Mouse (Mus musculus) hindbrain, embryonic 16.5 days (tissue): ENCODE data around the gene Thnsl2. TPM values are rescaled to one million over a fixed set of nuclear protein-coding genes. Genes with fewer than 3 reads are reported as not detected.

Source experiments
- ATAC-seq: fragments of 200-750 bp; cut with Nextera tagmentation; 2 replicates; pipeline ENCODE4 v1.8.0; 2017; ENCODE audit warnings: moderate TSS enrichment, moderate library complexity
- H3K27ac ChIP-seq: fragments of 300-500 bp; sonication (generic); 2 replicates; pipeline ENCODE4 v1.5.1; 2014; ENCODE audit warnings: low read depth, mild to moderate bottlenecking, control low read depth, low read length, moderate library complexity
- H3K27me3 ChIP-seq: fragments of 300-500 bp; sonication (generic); replicated peaks from 2 replicates; pipeline ENCODE4 v1.6.1; 2014; ENCODE audit warnings: low read length; ENCODE audit not compliant: control insufficient read depth, insufficient read depth
- H3K36me3 ChIP-seq: fragments of 300-500 bp; sonication (generic); 2 replicates; pipeline ENCODE4 v1.6.1; 2014; ENCODE audit warnings: mild to moderate bottlenecking, low read length, moderate library complexity, mixed read lengths; ENCODE audit not compliant: control insufficient read depth, insufficient read depth
- H3K4me1 ChIP-seq: fragments of 300-500 bp; sonication (generic); 2 replicates; pipeline ENCODE4 v1.6.1; 2014; ENCODE audit warnings: low read depth, low read length; ENCODE audit not compliant: control insufficient read depth, insufficient read depth
- H3K4me2 ChIP-seq: fragments of 300-500 bp; sonication (generic); 2 replicates; pipeline ENCODE4 v1.6.1; 2014; ENCODE audit warnings: mild to moderate bottlenecking, low read length, control low read depth, moderate library complexity
- H3K4me3 ChIP-seq: fragments of 300-500 bp; sonication (generic); 2 replicates; pipeline ENCODE4 v1.5.1; 2014; ENCODE audit warnings: mild to moderate bottlenecking, low read length, control low read depth, moderate library complexity
- H3K9ac ChIP-seq: fragments of 300-500 bp; sonication (generic); 2 replicates; pipeline ENCODE4 v1.6.1; 2014; ENCODE audit warnings: low read depth, mild to moderate bottlenecking, control low read depth, low read length, moderate library complexity
- H3K9me3 ChIP-seq: fragments of 300-500 bp; sonication (generic); 2 replicates; pipeline ENCODE4 v1.6.1; 2014; ENCODE audit warnings: mild to moderate bottlenecking, low read length, moderate library complexity; ENCODE audit not compliant: control insufficient read depth
- WGBS: fragments of 180-500 bp; shearing (Covaris S2); extraction: QIAGEN DNeasy Blood & Tissue Kit; methylation state at CpG from one replicate; pipeline ENCODE4 v1.1.7; 2014; 5-methylcytosine and 5-hydroxymethylcytosine counted together
- polyA plus RNA-seq: library from polyadenylated mRNA; unstranded; fragments of >200 nt; fragmentation: Nextera tagmentation; extraction: Ambion mirVana; gene quantifications from 2 replicates; pipeline ENCODE4 v1.2.1, GENCODE M21; 2015

Thnsl2 gene
- polyA plus RNA-seq: 6.3 and 6.5 TPM in 2 replicates

DNA sequence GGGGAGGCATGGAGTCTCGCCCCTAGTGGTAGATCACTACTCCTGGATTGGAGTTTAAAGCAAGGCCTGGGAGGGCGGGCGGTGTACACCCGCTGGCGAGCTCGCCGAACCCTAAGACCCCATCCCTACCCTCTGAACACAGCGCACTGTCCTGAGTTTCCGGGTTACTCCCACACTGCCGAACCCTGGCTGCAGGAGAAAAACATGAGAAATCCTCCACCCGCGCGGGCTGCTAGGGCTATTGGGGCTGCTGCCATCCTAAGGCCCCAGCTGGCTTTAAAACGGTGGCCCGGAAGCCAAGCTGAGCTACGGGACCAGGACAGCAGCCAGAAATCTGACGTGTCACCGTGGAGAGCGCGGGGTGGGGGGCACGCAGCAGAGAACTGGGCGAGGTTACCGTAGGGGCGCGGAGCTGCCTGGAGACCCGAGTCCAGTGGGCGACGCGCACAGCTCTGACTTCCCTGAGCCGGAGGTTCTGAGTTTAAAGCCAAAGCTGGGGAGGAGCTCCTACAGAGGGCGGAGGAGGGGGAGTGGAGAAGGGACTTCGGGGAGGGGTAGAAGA lies at the start of gene Thnsl2:
Gene Thnsl2 (minus strand): TSS at position 546 of the 562 bp plus-strand sequence.
- Histone ChIP-seq H3K36me3 (no peaks in the 10 kb centered on the region), H3K4me2 (peak within 1 kb of the TSS; percentile 69), H3K4me1 (peaks cover 5% of the 10 kb centered on the region), H3K9ac (peak within 1 kb of the TSS; percentile 83), H3K4me3 (peak within 1 kb of the TSS; percentile 66), H3K9me3 (no peaks in the 10 kb centered on the region; the same call in 1 of the 2 replicates), H3K27ac (peak within 1 kb of the TSS; percentile 78), H3K27me3 (no peaks in the 10 kb centered on the region)
- WGBS: under 1% methylated on average over 32 of the region's 32 CpGs
- ATAC-seq: peak; percentile 92

DNA sequence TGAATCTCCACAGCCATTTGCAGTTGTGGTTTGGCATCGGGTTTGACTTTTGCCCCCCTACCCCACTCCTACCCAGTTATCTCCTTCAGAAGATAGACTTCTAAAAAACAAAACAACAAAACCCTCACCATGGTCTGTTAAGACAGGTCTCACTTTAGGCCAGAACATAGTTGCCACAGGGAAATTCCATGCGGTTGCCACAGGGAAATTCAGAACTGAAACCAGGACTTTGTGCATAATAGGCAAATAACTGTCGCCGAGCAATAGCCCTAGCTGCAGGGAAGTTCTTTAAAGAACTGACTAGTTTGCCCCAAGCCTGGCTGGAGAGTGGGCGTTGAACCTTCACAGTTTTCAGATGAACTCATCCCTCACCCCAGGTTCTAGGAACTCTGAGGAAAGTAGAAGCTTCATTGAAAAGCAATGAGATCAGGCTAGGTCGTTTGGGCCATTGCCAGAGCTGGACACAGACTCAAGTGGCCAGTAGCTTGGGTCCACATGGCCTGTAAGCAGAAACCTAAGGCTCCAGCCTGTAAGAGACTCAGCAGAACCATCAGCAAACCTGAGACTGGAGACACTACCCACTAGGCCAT lies 49.0 kb upstream of the Thnsl2 start:
- Histone ChIP-seq H3K4me3 (no peak overlapping the region), H3K27me3 (no peaks in the 10 kb centered on the region), H3K9ac (no peak overlapping the region), H3K36me3 (no peaks in the 10 kb centered on the region), H3K4me1 (no peaks in the 10 kb centered on the region), H3K9me3 (no peaks in the 10 kb centered on the region), H3K27ac (no peak overlapping the region), H3K4me2 (no peak overlapping the region)
- no peak for ATAC-seq
- 80% methylated on average over 6 of the region's 6 CpGs for WGBS

DNA sequence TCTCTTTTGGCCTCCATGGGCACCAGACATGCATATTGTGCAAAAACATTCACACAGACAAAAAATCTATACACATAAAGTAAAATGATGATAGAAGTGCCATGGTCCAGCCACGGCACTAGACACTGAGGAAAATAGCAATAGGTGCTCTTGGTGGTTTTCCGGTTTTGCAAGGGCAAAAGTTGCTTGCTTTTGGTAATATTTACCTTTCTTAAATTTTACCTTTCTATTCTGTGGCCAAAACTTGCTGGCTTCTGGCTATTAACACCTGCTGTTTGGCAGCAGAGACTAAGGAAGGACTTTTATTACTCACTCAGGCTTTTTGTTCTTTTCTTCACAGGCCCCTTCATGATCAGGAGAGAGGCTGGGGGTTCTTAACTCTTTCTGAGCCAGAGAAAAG lies 46.3 kb upstream of the Thnsl2 start:
- no peaks in the 10 kb centered on the region for H3K4me1 ChIP-seq
- no peaks in the 10 kb centered on the region for H3K9me3 ChIP-seq
- H3K4me3 ChIP-seq: no peak overlapping the region
- no peak overlapping the region for H3K9ac ChIP-seq
- 94% methylated on average over 2 of the region's 2 CpGs for WGBS
- H3K36me3 ChIP-seq: no peaks in the 10 kb centered on the region
- no peak overlapping the region for H3K4me2 ChIP-seq
- H3K27ac ChIP-seq: no peak overlapping the region
- no peak for ATAC-seq
- no peaks in the 10 kb centered on the region for H3K27me3 ChIP-seq

DNA sequence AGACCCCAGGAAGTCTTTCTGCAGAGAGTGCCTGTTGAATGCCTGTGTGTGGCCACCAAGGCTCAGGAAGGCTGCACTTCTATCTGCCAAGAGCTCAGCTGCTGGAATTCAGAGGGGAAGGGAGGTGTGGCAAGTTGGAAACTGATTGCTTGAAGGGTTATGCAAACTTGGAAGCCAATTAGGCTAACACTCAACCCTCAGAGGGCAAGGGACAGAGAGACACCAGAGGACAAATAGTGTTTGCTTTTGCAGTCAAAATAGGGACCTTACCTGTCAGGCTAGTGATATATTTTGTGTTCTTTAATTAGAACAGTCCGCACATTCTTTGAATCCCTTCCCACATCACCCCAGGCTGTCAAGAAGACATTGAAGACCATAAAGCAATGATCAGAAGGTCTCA lies 45.3 kb upstream of the Thnsl2 start:
- Histone ChIP-seq H3K9me3 (no peaks in the 10 kb centered on the region), H3K4me1 (no peaks in the 10 kb centered on the region), H3K4me2 (no peak overlapping the region), H3K36me3 (no peaks in the 10 kb centered on the region), H3K27me3 (no peaks in the 10 kb centered on the region), H3K27ac (no peak overlapping the region), H3K4me3 (no peak overlapping the region), H3K9ac (no peak overlapping the region)
- 81% methylated on average over 1 of the region's 1 CpGs for WGBS
- no peak for ATAC-seq

DNA sequence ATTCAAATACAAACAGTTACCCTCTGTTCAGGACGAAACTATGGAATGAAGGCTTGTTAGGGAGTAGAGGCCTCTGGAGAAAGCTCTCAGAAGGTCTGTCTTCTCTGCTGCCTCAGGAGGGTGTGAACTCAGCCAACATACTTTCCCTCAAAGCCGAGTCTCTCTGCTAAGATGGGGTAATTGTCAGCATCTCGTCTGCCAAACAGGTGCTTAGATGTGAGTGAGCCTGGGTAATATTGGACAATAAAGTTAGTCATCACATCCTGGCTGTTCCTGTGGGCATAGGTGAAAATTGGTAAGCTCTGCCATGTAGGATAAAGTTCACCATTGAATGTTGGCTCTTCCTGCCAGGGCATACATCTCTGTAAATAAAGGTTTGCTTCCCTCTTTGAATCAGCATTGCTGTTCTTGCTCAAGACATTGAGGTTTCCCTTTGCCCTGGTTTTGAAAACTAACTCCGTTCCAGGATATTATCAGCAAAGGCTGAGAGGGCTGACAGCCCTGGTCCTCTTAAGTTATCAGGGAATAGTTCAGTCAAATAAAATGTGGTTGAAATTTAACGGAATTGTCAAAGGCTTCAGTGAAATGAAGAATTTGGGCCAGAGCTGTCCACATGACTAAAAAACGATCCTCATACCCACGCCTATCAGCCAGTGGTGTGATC lies 40.8 kb upstream of the Thnsl2 start:
- no peak for ATAC-seq
- no peaks in the 10 kb centered on the region for H3K9me3 ChIP-seq
- no peak overlapping the region for H3K9ac ChIP-seq
- H3K4me2 ChIP-seq: no peak overlapping the region
- H3K36me3 ChIP-seq: no peaks in the 10 kb centered on the region
- 91% methylated on average over 7 of the region's 7 CpGs for WGBS
- H3K4me1 ChIP-seq: no peaks in the 10 kb centered on the region
- H3K27me3 ChIP-seq: no peaks in the 10 kb centered on the region
- no peak overlapping the region for H3K4me3 ChIP-seq
- no peak overlapping the region for H3K27ac ChIP-seq

DNA sequence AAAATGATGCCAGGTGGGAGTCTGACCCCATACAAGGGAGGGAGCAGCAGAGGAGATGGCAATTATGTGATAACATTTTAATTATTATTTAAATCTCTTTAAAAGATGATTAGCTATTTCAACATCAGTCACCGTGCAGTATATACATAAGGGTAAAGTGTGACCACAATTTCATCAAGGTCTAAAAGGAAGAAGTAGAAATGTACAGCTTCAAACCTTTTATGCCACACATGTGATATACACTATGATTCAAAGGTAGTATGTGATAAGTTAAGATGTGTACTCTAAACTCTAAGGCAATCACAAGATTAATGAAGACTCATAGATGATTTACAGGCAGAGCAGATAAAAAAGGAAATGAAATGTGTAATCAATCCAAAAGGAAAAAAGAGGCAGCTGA lies 36.4 kb upstream of the Thnsl2 start:
- Histone ChIP-seq H3K9ac (no peak overlapping the region), H3K4me2 (no peak overlapping the region), H3K27ac (no peak overlapping the region), H3K36me3 (no peaks in the 10 kb centered on the region), H3K27me3 (no peaks in the 10 kb centered on the region), H3K9me3 (no peaks in the 10 kb centered on the region), H3K4me1 (no peaks in the 10 kb centered on the region), H3K4me3 (no peak overlapping the region)
- no peak for ATAC-seq
- WGBS: 98% methylated on average over 1 of the region's 1 CpGs

DNA sequence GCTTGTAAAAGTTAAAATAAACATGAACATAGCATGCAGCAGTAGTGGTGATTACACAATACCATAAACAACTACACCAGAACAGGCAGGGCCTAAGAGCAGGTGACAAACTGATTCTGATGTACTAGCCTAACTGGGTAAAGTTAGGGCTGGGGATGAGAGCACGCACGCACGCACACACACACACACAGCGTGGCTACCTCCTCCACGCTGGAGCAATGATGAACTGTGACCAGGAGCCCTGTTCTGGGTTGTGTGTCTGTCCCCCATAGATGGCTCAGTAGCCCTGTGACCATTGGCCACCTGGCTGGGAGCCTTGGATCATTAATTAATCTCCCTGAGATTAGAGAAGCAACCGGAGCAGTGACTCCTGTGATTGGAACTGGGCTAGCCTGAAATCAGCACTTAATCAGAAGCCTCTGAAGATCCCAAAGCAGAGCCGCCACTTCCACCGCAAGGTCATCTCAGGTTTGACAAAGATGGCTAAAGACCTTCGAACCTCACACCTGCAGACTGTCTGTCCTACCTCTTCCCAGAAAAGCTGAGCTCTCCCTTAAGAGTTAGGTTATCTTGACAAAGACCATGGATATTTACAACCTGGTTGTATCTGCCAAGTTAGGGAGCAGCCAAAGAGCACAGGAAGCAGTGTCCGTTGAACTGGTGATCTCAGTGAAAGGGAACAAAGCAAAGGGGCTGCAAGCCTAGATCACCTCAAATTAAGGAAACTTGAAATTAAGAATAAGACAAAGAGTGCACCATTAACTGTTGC lies 28.8 kb upstream of the Thnsl2 start:
- H3K36me3 ChIP-seq: no peaks in the 10 kb centered on the region
- H3K27me3 ChIP-seq: no peaks in the 10 kb centered on the region
- no peak overlapping the region for H3K9ac ChIP-seq
- no peak overlapping the region for H3K4me2 ChIP-seq
- WGBS: 94% methylated on average over 10 of the region's 10 CpGs
- H3K4me3 ChIP-seq: no peak overlapping the region
- H3K4me1 ChIP-seq: no peaks in the 10 kb centered on the region
- no peak overlapping the region for H3K27ac ChIP-seq
- no peaks in the 10 kb centered on the region for H3K9me3 ChIP-seq
- ATAC-seq: no peak

DNA sequence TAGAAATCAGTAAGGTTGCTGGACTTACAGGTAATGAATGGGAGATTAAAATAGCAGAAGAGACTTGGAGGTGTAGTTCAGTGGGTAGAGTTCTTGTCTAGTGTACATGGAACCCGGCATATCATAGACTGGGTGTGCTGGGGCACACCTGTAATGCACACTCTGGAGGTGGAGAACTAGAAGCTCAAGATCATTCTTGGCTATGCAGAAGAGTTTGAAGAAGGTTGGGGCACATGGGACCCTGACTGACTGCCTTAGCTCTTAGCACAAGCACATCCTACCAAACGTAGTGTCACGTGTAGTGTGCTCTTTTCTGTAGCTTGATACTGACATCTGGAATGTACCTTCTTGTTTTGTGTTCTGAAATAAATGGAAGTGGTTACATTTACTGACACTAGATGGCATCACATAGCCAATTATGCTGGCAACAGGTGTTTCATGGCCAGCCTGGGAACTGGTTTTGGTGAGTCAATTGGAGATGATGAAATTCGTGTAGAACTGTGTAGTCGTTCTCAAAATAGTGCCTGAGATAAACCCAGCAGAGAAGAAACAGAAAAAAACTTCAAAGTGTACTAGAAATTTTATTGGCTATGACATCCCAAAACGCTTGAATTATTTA lies 22.4 kb upstream of the Thnsl2 start:
- 53% methylated on average over 6 of the region's 6 CpGs for WGBS
- no peaks in the 10 kb centered on the region for H3K4me1 ChIP-seq
- peak; percentile 52 for ATAC-seq

DNA sequence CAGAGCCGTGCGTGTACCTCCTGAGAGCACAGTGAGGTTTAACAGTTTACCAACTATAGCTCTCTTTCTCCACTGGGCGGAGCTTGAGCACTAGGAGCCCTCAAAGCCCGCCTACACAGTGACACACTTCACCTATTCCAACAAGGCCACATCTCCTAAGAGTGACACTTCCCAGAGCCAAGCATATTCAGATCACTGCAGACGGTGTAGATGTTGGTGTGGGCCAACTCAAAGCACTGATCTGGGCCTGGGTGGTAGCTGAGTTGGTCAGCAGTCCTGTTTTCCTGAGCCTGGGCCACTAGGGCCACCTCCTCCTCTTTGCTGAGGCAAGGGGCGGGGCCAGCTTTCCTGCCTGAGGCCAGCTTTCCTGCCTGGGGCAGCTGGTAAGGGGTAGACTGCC lies 20.2 kb upstream of the Thnsl2 start:
- 34% methylated on average over 6 of the region's 6 CpGs for WGBS
- H3K4me2 ChIP-seq: no peak overlapping the region
- no peak overlapping the region for H3K27ac ChIP-seq
- H3K27me3 ChIP-seq: no peaks in the 10 kb centered on the region
- H3K4me3 ChIP-seq: no peak overlapping the region
- no peak overlapping the region for H3K9ac ChIP-seq
- ATAC-seq: no peak
- H3K4me1 ChIP-seq: no peaks in the 10 kb centered on the region
- no peaks in the 10 kb centered on the region for H3K36me3 ChIP-seq
- H3K9me3 ChIP-seq: no peaks in the 10 kb centered on the region

More for the DNA sequence above, 22.4 kb upstream of the Thnsl2 start:
- H3K36me3 ChIP-seq: no peaks in the 10 kb centered on the region
- H3K9ac ChIP-seq: no peak overlapping the region
- H3K4me3 ChIP-seq: no peak overlapping the region
- no peak overlapping the region for H3K4me2 ChIP-seq
- no peak overlapping the region for H3K27ac ChIP-seq
- H3K9me3 ChIP-seq: no peaks in the 10 kb centered on the region
- no peaks in the 10 kb centered on the region for H3K27me3 ChIP-seq
